Mouse (Mus musculus) right cerebral cortex, adult 2 months (tissue): ENCODE results near the gene Cacnb4.

Source experiments
- DNase-seq, 2 experiments: peaks; one replicate each; pipeline ENCODE4 v3.0.0; 2021 to 2022; ENCODE audit warnings: low spot score in 2 of 2

Cacnb4 gene

DNA sequence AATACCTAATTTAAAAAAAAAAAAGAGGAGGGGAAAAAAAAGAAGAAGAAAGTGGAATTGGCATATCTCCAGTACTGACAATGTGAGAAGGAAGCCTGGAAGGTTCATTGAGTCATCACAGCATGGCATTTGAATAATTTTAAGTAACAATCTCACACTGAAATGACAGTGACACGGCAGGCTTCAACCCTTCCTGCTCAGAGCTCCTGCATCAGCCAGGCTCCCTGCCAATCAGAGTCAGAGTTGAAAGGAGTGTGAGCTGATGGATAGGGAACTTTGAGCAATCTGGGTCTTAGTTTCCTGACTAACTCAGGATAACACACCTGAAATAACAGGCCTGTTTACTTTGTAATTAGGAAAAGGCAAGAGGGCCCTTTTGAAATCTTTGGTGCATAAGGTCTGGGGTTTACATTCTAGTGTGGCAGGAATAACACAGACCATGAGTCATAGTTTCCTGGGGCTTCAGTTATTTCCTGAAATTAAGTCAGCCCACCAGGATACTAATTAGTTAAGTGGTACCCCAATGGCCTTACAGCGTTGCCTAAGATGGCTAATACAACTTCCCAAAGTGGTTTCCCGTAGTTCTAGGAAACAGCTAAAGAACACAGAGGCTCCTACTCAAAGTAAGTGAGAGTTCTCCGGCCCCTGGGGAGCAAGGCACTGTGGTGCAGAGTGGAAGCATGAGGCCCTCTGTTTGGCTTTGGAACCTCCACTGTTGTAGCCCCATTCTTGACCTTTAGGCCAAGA lies 204.9 kb downstream of the Cacnb4 start:
- DNase-seq: no peak

DNA sequence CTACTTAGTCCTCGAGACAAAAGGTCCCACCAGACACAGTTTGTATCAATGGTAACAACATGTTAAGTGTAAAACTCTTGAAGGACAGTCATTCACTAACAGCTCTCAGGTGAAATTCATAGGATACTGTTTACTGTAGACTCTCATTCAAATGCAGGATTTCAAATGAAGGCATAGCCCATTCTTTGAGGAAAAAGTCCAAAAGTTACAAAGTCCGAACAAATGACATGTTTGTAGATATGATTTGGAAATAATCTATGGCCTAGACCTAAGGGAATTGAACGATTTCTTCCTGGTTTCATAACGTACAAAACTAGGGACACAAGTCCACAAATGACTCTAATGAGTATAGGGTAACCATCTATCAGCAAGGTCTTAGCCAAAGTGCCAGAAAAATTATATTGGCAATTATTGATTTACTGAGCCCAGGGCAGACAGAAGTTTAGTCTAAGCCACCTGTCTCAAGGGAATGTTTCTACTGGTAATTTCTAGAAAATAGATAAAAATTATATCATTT lies 206.5 kb downstream of the Cacnb4 start:
- no peak for DNase-seq

DNA sequence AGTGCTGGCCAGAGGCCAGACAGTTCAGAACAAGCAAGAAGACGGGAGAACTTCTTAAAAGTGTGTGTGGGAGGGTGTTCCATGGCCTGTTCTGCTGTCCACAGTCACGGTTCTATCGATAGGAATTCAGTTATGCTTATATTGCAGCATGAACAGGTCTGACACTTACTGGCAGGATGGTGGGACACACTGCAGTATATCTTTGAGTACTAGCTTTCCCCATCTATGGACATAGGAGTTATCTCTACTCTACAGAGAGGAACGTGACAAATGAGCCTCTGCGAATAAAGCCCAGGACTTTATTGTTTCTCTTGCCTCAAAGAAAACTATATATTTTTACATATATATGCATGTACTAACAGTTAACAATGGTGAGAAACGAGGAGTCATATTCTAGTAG lies 209.0 kb downstream of the Cacnb4 start:
- no peak for DNase-seq

DNA sequence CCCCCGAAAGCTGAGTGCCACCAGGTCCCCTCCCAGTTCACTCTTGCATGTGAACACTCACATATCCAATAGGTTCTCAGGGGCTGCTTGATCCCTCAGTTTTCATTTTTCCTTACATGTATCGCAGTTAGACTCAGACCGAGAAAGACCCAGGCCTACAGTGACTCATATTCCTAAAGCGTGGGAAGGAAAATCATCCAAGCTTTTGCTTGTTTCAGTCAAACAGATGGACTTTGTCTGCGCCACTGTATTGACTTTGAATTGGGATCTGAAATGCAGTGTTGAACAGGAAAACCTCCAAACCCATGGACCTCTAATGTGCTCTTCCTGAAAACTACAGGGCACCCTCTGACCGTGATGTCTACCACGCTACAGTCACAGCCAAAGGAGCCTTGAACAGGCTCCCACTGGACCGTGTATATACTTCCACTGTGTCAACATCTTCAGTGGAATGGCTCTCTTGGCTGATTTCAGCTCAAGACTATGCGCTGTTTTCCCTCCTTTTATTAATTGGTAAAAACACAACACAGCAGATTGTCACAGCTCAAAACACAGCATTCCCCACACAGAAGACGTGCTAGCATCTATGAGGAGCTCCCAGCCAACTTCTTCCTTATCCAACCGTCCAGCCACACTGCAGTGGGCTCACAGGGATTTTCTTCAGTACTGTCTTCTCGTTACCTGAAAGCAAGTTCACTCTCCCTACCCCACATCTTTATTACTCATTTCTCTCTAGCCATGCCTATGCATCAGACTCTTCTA lies 215.2 kb downstream of the Cacnb4 start:
- peak in 1 of 2 experiments; percentile 25 for DNase-seq

DNA sequence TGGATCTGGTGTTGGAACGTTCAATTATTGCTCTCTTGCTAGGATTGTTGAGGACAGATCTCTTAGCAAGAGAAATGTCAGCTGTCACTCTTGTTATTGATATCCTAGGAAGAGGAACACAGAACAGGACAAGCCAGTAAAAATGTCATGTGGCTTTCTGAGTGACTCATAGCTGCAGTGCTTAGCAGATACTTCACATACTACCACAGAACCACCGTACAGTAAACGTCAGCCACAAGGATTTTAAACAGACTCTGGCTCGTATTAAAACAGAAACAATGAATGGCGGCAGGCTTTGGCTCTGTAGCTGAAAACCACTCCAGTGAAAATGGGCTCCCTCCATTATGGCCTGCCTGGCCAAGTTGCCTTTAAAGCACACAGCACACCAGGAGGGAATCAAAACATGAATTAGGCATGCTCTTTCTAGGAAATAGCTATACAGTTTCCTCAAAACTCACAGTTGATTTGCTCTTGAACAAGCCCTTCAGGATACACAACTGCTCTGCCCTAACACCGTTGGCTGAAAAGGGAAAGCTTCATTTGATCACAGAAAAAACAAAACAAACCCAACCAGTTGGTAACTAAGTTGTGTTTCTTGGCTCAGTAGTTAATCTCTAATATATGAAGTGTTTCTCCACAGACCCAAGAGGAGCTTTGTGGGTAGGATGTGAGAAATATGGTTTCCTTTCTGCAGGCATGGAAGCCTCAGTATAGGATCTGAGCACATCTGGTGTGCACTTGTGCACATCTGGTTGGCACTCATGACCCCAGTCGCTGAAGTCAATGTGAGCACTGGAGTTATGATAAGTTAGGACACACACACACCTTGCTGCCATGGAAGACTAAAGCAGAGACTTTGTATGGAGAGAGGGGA lies 220.8 kb downstream of the Cacnb4 start:
- no peak for DNase-seq

DNA sequence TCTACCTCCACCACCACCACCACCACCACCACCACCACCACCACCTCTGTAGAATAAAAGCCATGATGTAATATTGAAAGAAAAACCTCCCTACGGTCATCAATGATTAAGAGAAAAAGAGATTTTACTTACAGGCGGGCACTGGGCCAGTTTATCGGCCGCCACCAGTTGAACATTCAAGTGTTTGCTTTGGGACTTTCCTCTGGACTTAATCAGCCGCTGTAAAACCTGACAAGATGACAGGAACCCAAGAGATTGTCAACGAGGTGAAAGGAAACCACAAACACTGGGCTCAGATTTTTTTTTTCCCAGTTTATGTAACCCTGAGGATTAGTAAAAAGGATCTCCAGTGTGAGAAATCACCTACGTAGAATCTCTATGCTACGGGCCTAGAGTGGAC lies 226.8 kb downstream of the Cacnb4 start:
- DNase-seq: no peak

DNA sequence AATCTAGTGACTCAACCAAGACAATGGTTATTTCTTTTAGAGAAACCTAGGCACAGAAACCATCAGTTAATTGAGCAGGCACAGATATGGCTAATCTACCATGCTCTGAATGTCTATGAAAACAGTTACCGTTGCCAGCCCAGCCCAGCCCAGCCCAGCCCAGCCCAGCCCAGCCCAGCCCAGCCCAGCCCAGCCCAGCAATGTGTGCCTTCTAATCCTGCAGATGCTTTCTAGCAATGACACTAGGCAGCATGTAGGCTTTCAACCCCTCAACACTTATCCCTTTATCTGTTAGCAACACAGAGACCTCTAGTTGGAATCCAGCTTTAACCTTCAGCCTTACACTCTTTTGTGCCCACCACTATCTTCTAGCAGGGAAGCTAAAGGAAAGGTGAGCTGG lies 227.7 kb downstream of the Cacnb4 start:
- no peak for DNase-seq

DNA sequence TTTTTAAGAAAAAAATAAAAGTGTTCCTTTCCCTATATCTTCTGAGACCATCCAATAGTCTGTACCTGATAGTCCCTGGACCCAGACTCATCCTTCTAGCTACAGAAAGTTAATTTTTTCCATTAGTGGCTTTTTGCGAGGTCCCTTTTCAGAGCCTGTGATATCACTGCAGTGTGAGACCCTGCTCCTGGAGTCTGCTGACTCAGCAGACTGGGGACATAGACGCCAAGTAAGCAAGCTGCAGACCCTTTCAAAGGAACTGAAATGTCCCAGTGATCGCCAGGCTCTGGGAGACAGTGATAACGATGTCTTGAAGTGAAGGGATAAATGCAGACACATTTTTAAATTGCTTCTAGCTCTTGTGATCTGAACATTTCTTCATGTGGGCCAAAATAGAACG lies 230.0 kb downstream of the Cacnb4 start:
- DNase-seq: no peak

DNA sequence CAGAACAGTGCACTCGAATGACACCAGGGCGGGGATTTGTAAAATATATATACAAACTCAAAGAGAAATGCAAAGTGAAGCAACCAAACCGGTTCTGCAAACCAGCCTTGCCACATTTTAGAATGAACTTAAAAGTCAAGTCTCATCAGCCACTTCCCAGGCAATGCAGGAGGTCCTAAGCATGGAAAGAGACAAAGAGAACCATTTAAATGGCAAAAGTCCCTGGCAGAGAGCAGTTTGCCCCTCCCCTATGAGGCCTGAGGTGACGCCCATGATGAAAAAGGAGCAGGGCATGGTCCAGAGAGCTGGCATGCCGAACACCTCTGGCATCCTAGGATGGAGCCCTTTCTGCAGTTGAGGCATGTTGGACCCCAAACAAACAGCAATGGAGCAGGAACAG lies 234.5 kb downstream of the Cacnb4 start:
- DNase-seq: no peak

DNA sequence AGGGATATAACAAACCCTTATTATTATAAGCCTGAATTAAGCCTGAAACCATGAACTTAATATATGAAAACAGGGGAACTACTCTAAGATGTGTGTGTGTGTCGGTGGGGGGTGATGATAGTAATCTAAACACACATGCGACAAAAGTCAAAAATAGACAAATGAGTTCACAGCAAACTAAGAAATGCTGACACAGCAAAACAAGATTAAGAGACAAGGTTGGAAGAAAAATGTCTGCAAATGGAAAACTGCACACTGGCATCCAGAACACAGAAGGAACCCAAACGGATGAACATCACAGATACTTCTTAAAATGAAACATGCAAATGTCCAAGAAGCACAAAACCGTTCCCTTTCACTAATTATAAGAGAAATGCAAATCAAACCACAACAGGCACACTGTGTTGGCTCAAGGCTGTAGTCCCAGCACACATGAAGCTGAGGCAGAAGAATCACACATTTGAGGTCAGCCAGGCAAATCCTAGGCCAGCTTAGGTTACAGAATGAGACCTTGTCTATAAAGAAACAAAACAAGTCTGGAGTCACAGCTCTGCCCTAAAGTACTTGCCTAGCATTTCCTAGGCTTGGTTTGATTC lies 236.1 kb downstream of the Cacnb4 start:
- DNase-seq: no peak

DNA sequence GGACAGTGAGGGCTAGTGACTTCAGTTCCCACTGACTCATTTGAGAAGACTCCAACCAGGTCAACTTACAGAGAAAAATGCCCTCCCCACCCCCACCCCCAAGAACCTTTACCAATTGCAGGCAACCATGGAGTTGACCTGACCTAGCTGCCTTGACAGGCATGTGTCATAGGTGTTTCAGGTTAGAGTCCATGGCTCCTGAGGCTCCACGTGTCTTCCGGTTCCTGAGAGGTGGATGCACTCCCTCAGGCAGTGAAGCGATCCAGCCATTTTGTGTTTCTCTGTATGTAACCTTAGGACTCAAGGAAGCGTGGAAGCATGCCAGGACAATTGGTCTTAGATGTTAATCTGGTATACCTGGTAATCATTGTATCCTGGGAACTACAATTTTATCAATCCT lies 238.2 kb downstream of the Cacnb4 start:
- no peak for DNase-seq

DNA sequence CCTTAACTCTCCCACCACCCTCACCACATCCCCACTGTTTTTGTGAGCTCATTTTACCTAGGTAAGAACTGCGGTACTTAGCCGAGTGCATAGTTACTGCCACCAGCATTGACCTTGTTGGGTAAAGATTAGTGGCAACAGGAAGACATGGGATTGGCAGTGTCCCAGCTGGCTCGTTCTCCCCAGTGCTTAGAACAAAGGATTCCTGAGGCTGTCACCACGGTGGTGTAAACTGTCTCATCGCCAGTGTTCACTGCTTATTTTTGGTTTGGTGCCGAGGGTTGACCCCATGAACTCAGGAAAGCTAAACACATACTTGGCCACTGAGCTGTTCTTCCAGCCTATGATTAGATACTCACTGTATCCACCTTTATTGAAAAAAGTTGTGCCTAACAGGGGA lies 238.6 kb downstream of the Cacnb4 start:
- DNase-seq: no peak

DNA sequence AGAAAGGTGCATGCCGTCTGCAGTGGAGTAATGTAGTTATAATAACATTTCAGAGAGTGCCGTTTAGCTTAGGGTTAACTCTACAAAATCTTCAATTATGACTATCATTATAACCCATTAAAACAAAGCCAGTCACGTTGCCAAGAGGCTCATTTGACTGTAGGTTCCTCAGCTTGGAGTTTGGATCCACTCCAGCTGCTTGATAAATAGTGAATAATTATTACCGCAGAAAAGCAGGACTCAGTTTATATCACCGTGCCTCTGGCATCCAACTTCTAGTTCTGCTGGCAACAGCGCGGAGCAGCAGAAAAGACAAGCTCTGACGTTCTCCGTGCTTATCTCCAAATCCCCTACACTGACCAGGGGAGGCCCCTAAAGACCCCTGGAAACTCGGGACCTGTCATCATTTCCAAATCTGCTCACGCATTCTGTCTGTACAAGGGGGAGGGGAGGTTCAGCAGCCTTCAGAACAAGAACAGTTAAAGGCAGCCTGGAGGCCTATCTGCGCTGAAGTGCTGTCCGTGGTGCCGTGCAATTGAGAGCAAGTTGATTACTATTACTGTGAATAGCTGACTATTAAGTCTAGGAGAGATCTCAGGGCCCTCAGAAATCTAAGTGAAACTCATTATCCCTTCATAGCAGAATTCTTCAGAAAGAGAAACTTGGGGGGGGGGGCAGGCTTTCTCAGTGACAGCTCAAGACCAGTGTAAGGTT lies 240.6 kb downstream of the Cacnb4 start:
- no peak for DNase-seq

DNA sequence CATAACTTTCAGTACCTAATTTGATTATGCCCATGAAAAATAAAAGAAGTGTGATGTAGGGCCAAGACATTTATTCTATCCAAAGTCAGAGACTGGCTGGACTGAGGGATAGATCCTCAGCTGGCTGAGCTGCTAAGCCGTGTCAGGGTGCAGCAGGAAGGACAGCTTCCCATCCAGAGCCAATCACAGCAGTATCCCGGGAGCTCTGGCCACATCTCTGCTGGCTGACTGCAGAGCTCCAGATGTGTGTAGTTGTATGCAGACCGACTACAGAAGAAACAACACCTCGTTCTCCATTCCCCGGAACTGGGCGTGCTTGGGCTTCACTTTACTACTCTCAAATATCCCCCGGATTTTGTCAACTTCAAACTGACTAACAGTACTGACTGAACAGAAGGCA lies 243.3 kb downstream of the Cacnb4 start:
- DNase-seq: no peak

DNA sequence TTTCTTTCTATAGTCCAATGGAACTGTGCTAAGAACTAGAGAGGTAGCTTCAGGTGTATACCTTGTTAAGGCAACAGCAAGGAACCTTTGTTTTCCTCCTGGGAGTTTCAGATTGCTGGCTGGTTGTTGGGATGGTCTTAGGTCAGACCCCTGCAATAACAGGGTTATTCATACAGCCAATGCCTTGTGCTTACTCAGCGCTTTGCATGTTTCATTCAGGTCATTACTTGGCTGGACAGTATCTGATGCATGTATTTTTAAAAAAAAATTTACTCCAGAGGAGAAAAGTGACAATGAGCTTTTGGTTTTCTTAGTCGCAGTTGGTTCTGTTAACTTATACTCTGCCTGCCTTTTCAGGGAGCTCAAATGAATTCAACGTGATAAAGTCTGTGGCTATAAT lies 249.2 kb downstream of the Cacnb4 start:
- no peak for DNase-seq

DNA sequence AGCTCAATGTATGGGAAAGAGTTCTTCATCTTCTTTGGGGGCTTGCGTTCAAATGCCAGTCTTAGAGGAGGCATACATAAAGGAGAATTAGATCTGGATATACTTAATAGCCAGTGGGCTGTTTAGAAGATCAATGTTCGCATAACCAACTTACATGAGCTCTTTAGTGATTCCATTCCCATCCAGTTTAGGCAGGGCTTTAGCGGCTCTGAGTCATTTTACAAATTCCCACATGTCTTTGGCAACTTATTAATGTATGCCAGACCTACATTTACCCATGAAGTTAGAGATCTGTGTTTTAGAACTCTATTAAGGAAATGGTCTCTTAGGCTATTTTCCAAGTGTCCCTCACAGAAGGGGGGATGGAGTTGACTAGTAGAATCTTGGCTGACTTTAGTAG lies 250.6 kb downstream of the Cacnb4 start:
- DNase-seq: no peak

DNA sequence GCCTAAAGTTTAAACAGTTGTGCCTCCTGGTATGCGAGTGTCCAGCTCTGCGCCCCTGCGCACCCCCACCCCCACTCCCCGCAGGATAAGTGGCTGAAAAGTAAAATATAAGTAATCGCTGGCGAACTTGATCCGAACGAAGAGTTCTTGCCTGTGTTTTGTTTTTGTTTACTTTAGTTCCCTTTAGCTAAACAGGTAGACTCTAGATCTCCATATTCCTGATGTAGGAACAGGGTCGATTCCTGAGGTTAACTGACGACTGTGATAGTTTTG lies 251.2 kb downstream of the Cacnb4 start:
- DNase-seq: no peak

DNA sequence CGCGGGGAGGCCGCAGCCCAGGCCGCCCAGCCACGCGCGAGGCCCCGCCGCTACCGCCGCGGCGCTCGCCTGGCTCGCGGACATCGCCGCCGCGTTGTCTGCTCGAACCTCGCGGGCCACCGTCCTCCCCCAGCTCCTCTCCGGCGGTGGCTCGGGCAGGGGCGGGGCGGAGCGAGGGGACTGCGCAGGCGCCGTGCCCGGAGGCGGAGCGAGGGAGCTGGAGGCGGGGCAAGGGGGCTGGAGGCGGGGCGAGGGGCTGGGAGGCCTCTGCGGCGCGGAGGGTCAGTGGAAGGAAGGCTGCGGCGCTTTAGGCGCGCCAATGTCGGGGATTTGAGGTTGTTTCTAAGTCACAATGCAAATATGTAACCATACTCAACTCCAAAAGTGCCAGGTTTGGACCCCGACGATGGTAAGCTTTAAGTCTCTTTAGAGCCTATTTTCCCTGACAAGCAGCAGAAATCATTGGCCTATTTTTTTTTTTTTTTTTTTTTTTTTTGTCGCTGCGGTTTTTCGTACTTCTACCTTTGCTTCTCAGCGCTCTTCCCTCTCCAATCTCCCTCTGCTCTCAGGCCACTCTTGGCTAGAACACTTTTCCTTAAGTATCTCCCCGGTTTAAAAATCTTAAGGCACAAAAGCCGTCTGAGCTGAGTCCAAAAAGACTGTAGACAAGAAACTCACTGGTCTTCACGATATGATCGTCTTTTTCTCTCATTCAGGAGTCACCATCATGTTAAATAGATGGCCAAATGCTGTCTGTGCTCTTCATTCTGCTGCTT lies 251.7 kb downstream of the Cacnb4 start, which contains the start of gene Arl5a:
Gene Arl5a, minus strand, starts transcription at position 155 of the 776 bp plus-strand sequence.
- peak; percentile 90 to 95 for DNase-seq

DNA sequence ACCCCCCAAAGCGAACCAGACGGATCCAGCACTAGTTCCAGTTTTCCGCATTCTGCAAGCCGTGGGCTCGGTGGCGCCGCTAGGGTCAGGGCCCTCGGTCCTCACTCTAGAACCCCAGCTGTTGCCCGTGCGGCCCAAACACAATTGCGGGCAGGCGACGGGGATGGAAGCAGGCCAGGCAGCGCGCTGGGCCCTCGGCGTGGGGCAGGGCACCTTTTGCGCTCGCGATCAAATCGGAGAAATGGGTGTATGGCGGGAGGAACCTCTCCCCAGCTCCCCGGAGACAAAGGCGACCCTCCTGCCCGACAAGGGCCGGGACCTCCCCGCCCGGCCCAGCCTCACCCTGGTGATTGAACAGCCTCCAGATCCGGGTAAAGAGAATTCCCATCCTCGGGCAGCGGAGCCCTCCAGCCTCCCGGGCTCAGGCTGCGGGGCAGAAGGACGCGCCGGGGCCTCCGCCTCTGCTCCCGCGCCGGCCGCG lies 252.3 kb downstream of the Cacnb4 start:
- no peak for DNase-seq

DNA sequence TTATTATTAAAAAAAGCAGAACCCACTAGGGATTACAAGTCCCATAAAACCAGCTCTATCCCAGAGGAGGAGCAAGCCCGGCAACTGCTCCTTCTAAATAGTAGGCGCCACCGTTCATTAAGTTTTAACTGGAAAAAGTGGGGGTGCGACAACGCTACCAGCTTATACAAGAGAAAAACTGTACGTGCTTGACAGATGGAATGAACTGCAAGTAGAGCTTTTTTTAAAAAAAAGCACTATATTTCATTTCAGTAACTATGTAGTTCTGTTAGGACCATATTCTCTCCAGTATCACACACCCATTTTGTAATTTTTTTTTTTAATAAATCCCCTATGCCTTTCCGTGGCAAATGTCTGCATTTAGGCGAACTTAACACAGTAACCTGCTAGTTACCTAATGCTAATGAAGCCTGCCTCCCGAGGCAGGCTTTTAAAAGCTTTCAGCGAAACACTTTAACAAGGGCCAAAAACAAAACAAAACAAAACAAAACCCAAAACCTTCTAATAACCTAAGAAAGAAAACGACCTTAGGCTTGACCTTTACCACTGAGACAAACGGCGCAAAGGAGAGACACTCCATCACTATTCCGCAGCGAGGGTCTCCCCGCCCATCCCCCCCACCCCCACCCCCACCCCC lies 252.9 kb downstream of the Cacnb4 start:
- DNase-seq: no peak
